Mouse (Mus musculus) layer of hippocampus, postnatal 36 days (tissue): Measurements from ENCODE around the gene Hist1h2ai. TPM values are rescaled to one million over a fixed set of nuclear protein-coding genes. Genes with fewer than 3 reads are reported as not detected.

Experiments
- microRNA-seq, 2 experiments: library from miRNA; unstranded; fragments of <30 nt; microRNA quantifications; one replicate each; pipeline ENCODE4 v1.2.0; 2021
- total RNA-seq, 2 experiments: library from RNA; stranded (reverse); gene quantifications; 2 replicates each; pipeline ENCODE4 v1.2.3; 2021

Gene Hist1h2ai
- total RNA-seq, 2 experiments from 2014 or later = 37.8 to 44.6 TPM

Small RNA genes within 50 kb of the gene (microRNA-seq; reads per million reads assigned to microRNA genes)
- 0 reads per million in 2 experiments for gene Gm44357
- 0 reads per million in 2 experiments for gene Gm44367
- gene Gm44454 = 0 reads per million in 2 experiments

Other genes starting within 250 kb of the Hist1h2ai start
- 1 to 10 TPM in 1 of 2 experiments, under 1 TPM in 1; 0.78 to 1.2 TPM for gene Nkapl, start 247.9 kb upstream of the Hist1h2ai start, total RNA-seq
- 1 to 10 TPM; 6.1 to 7.0 TPM for gene Zkscan4, start 237.5 kb upstream of the Hist1h2ai start, total RNA-seq
- not detected for gene Gm10065, start 237.0 kb upstream of the Hist1h2ai start, total RNA-seq
- gene AK157302, start 221.2 kb upstream of the Hist1h2ai start, total RNA-seq = 10 to 100 TPM; 21.6 to 23.2 TPM
- 10 to 100 TPM; 49.1 to 63.4 TPM for gene Gm11273, start 215.0 kb upstream of the Hist1h2ai start, total RNA-seq
- 10 to 100 TPM; 18.3 to 19.9 TPM for gene Zkscan8, start 185.3 kb upstream of the Hist1h2ai start, total RNA-seq
- not detected for gene Olfr1366, start 173.6 kb upstream of the Hist1h2ai start, total RNA-seq
- not detected for gene Olfr1535, start 156.5 kb upstream of the Hist1h2ai start, total RNA-seq
- not detected for gene Olfr1364, start 134.7 kb upstream of the Hist1h2ai start, total RNA-seq
- gene Olfr1362, start 102.4 kb upstream of the Hist1h2ai start, total RNA-seq = not detected
- not detected for gene Olfr11, start 73.9 kb upstream of the Hist1h2ai start, total RNA-seq
- gene Olfr1361, start 53.0 kb upstream of the Hist1h2ai start, total RNA-seq = not detected
- gene Olfr1360, start 39.0 kb upstream of the Hist1h2ai start, total RNA-seq = not detected
- not detected for gene Olfr1359, start 18.3 kb upstream of the Hist1h2ai start, total RNA-seq
- gene Hist1h2bl, start 279 bp upstream of the Hist1h2ai start, total RNA-seq = 10 to 100 TPM; 20.4 to 37.0 TPM
- gene Hist1h3h, start 1.2 kb downstream of the Hist1h2ai start, total RNA-seq = 10 to 100 TPM; 57.9 to 69.3 TPM
- gene Hist1h2bm, start 5.6 kb downstream of the Hist1h2ai start, total RNA-seq = 1 to 10 TPM; 4.3 to 6.2 TPM
- 10 to 100 TPM; 15.7 to 17.9 TPM for gene Hist1h4j, start 18.6 kb downstream of the Hist1h2ai start, total RNA-seq
- 100 to 1,000 TPM; 266 to 292 TPM for gene Hist1h4k, start 34.1 kb downstream of the Hist1h2ai start, total RNA-seq
- 10 to 100 TPM; 13.2 to 18.7 TPM for gene Hist1h2ak, start 37.4 kb downstream of the Hist1h2ai start, total RNA-seq
- 10 to 100 TPM in 1 of 2 experiments, 1 to 10 TPM in 1; 5.4 to 10.8 TPM for gene Hist1h2bn, start 37.7 kb downstream of the Hist1h2ai start, total RNA-seq
- gene Hist1h1b, start 64.2 kb downstream of the Hist1h2ai start, total RNA-seq = 1 to 10 TPM; 6.4 to 8.5 TPM
- gene Hist1h3i, start 66.9 kb downstream of the Hist1h2ai start, total RNA-seq = 10 to 100 TPM; 56.6 to 72.6 TPM
- 1 to 10 TPM in 1 of 2 experiments, not detected in 1; 2.6 TPM for gene Hist1h2an, start 70.8 kb downstream of the Hist1h2ai start, total RNA-seq
- gene Hist1h2bp, start 71.0 kb downstream of the Hist1h2ai start, total RNA-seq = 10 to 100 TPM in 1 of 2 experiments, 1 to 10 TPM in 1; 7.8 to 11.4 TPM
- 10 to 100 TPM; 49.4 to 52.0 TPM for gene Hist1h2bq, start 93.8 kb downstream of the Hist1h2ai start, total RNA-seq
- gene Hist1h2ao, start 94.0 kb downstream of the Hist1h2ai start, total RNA-seq = 10 to 100 TPM in 1 of 2 experiments, not detected in 1; 19.5 TPM
- gene Hist1h4m, start 95.3 kb downstream of the Hist1h2ai start, total RNA-seq = 100 to 1,000 TPM; 229 to 282 TPM
- 10 to 100 TPM; 29.3 to 57.3 TPM for gene Hist1h4n, start 115.8 kb downstream of the Hist1h2ai start, total RNA-seq
- gene Hist1h2ap, start 117.1 kb downstream of the Hist1h2ai start, total RNA-seq = 10 to 100 TPM; 34.7 to 45.0 TPM
- 10 to 100 TPM; 49.6 to 51.2 TPM for gene Hist1h2br, start 117.3 kb downstream of the Hist1h2ai start, total RNA-seq
- 1 to 10 TPM; 2.6 to 5.2 TPM for gene Zfp184, start 228.7 kb downstream of the Hist1h2ai start, total RNA-seq